Mouse (Mus musculus) stomach, postnatal 0 days (tissue): ENCODE measurements around the gene Cacng8.

Experiments used
- CTCF ChIP-seq: IDR thresholded peaks from 2 replicates; pipeline ENCODE4 v1.5.1; 2016; ENCODE audit warnings: antibody characterized with exemption, low read depth, mild to moderate bottlenecking, moderate library complexity
- EP300 ChIP-seq: optimal IDR thresholded peaks from 2 replicates; pipeline ENCODE3; 2016; ENCODE audit warnings: antibody characterized with exemption

- TF ChIP-seq CTCF, result no peak
- TF ChIP-seq EP300, result no peak
Measured at GRCm38 (mm10) chr7:3345301-3345700, 45.2 kb upstream of the Cacng8 start.
